Mouse (Mus musculus) small intestine, adult 2 months (tissue): ENCODE results near the gene Selenoi. TPM values are rescaled to one million over a fixed set of nuclear protein-coding genes. Genes with fewer than 3 reads are reported as not detected.

Experiments
- H3K27ac ChIP-seq: fragments of 200-500 bp; 2 replicates; pipeline ENCODE4 v1.5.1; 2012; ENCODE audit warnings: low read depth, low read length, control low read depth, inconsistent platforms; ENCODE audit not compliant: insufficient read depth
- H3K27me3 ChIP-seq: fragments of 200-500 bp; 2 replicates; pipeline ENCODE4 v1.6.1; 2012; ENCODE audit warnings: mild to moderate bottlenecking, moderate library complexity, low read length, inconsistent platforms; ENCODE audit not compliant: control insufficient read depth, insufficient read depth
- H3K36me3 ChIP-seq: fragments of 200-500 bp; 2 replicates; pipeline ENCODE4 v1.6.1; 2012; ENCODE audit warnings: mild to moderate bottlenecking, low read length, control low read depth, inconsistent platforms; ENCODE audit not compliant: control insufficient read depth, insufficient read depth
- H3K4me1 ChIP-seq: fragments of 200-500 bp; 2 replicates; pipeline ENCODE4 v1.6.1; 2012; ENCODE audit warnings: low read length, inconsistent platforms, mixed read lengths; ENCODE audit not compliant: control insufficient read depth, insufficient read depth, insufficient read length
- H3K4me3 ChIP-seq: fragments of 200-500 bp; 2 replicates; pipeline ENCODE4 v1.5.1; 2012; ENCODE audit warnings: low read depth, mild to moderate bottlenecking, control low read depth, inconsistent platforms, low read length, moderate library complexity
- CTCF ChIP-seq: fragments of 200-500 bp; IDR thresholded peaks from 2 replicates; pipeline ENCODE4 v1.5.1; 2012; ENCODE audit warnings: low read depth, mild to moderate bottlenecking, control low read depth, inconsistent platforms, low read length, moderate library complexity, mixed read lengths; ENCODE audit not compliant: insufficient replicate concordance, insufficient read length; ENCODE audit errors: extremely low read depth
- POLR2A ChIP-seq: fragments of 200-500 bp; IDR thresholded peaks from 2 replicates; pipeline ENCODE4 v1.6.1; 2012; ENCODE audit warnings: low read depth, mild to moderate bottlenecking, control low read depth, inconsistent platforms, low read length, moderate library complexity
- WGBS: fragments of 180-500 bp; shearing (Covaris S2); methylation state at CpG from one replicate; pipeline ENCODE4 v1.1.7; 2018; 5-methylcytosine and 5-hydroxymethylcytosine counted together
- polyA plus RNA-seq: library from polyadenylated mRNA; depleted of rRNA; stranded (reverse); fragments of >200 nt; gene quantifications from 2 replicates; pipeline ENCODE4 v1.2.3, GENCODE M21; 2012

Gene Selenoi
- polyA plus RNA-seq, 1 experiment = 107 TPM

GRCm38 (mm10) chr5:30255567-30256354, 23.4 kb downstream of the Selenoi start:
- H3K36me3 ChIP-seq = peaks cover 55% of the 10 kb centered on the region
- no peak overlapping the region for H3K27ac ChIP-seq
- H3K4me1 ChIP-seq = no peaks in the 10 kb centered on the region
- TF ChIP-seq CTCF (no peak), POLR2A (no peak)
- no peak overlapping the region for H3K4me3 ChIP-seq
- 79% methylated on average over 12 of the region's 12 CpGs for WGBS
- H3K27me3 ChIP-seq = no peaks in the 10 kb centered on the region

GRCm38 (mm10) chr5:30258776-30259175, 26.4 kb downstream of the Selenoi start:
- TF ChIP-seq CTCF = no peak
- TF ChIP-seq POLR2A = no peak
- H3K27me3 ChIP-seq = no peaks in the 10 kb centered on the region
- peaks cover 58% of the 10 kb centered on the region for H3K36me3 ChIP-seq
- H3K4me3 ChIP-seq = no peak overlapping the region
- no peaks in the 10 kb centered on the region for H3K4me1 ChIP-seq
- 84% methylated on average over 7 of the region's 7 CpGs for whole genome bisulfite sequencing
- no peak overlapping the region for H3K27ac ChIP-seq

GRCm38 (mm10) chr5:30270571-30271190, 38.3 kb downstream of the Selenoi start:
- H3K36me3 ChIP-seq = peaks cover 25% of the 10 kb centered on the region
- no peak overlapping the region for H3K4me3 ChIP-seq
- peaks cover 3% of the 10 kb centered on the region; the same call in 1 of the 2 replicates for H3K4me1 ChIP-seq
- no peaks in the 10 kb centered on the region for H3K27me3 ChIP-seq
- TF ChIP-seq POLR2A (no peak), CTCF (no peak)
- WGBS = 78% methylated on average over 11 of the region's 11 CpGs
- no peak overlapping the region for H3K27ac ChIP-seq

GRCm38 (mm10) chr5:30271599-30272281, 39.4 kb downstream of the Selenoi start:
- Histone ChIP-seq H3K27ac (no peak overlapping the region), H3K4me1 (peaks cover 3% of the 10 kb centered on the region; the same call in 1 of the 2 replicates), H3K27me3 (no peaks in the 10 kb centered on the region), H3K36me3 (peaks cover 16% of the 10 kb centered on the region), H3K4me3 (no peak overlapping the region)
- no peak for TF ChIP-seq CTCF
- no peak for TF ChIP-seq POLR2A
- 67% methylated on average over 11 of the region's 11 CpGs for WGBS

- Histone ChIP-seq H3K4me3 (no peak overlapping the region), H3K27me3 (no peaks in the 10 kb centered on the region), H3K27ac (no peak overlapping the region), H3K36me3 (no peaks in the 10 kb centered on the region), H3K4me1 (peaks cover 20% of the 10 kb centered on the region; the same call in 1 of the 2 replicates)
- WGBS = 85% methylated on average over 2 of the region's 2 CpGs
- TF ChIP-seq CTCF = no peak
- TF ChIP-seq POLR2A = no peak
These were observed 44.0 kb downstream of the Selenoi start for GRCm38 (mm10) chr5:30276361-30276760.

- WGBS = 6% methylated on average over 3 of the region's 3 CpGs
- peaks cover 17% of the 10 kb centered on the region; the same call in 1 of the 2 replicates for H3K4me1 ChIP-seq
- no peak overlapping the region for H3K4me3 ChIP-seq
- TF ChIP-seq CTCF (no peak), POLR2A (no peak)
- H3K36me3 ChIP-seq = no peaks in the 10 kb centered on the region
- no peaks in the 10 kb centered on the region for H3K27me3 ChIP-seq
- peak overlapping the region; percentile 84 for H3K27ac ChIP-seq
These were observed 46.6 kb downstream of the Selenoi start for GRCm38 (mm10) chr5:30278952-30279351.

GRCm38 (mm10) chr5:30279446-30279845, 47.1 kb downstream of the Selenoi start:
- peak overlapping the region; percentile 84 for H3K27ac ChIP-seq
- 31% methylated on average over 4 of the region's 4 CpGs for WGBS
- no peak overlapping the region for H3K4me3 ChIP-seq
- no peaks in the 10 kb centered on the region for H3K27me3 ChIP-seq
- no peaks in the 10 kb centered on the region for H3K36me3 ChIP-seq
- peaks cover 17% of the 10 kb centered on the region; the same call in 1 of the 2 replicates for H3K4me1 ChIP-seq
- TF ChIP-seq CTCF (no peak), POLR2A (no peak)
